Mouse (Mus musculus): ENCODE results near the gene Lrrc74a.

GRCm38 (mm10) chr12:86800765-86801147 lies 66.6 kb downstream of the Lrrc74a start:
- no peak for TF ChIP-seq CTCF (IDR thresholded peaks at IDR 0.05; ENCODE audit: borderline replicate concordance, insufficient read depth, low read length)
- no peak for TF ChIP-seq POLR2A (IDR thresholded peaks at IDR 0.05; ENCODE audit: low read depth, low read length)

Data from embryonic fibroblast, embryonic 13.5 days (primary cell).